Mouse (Mus musculus) lung, embryonic 14.5 days (tissue): ENCODE data around the gene Cttnbp2. TPM values are rescaled to one million over a fixed set of nuclear protein-coding genes. Genes with fewer than 3 reads are reported as not detected.

Experiments
- ATAC-seq: fragments of 200-750 bp; cut with Nextera tagmentation; 2 replicates; pipeline ENCODE4 v1.8.0; 2017; ENCODE audit warnings: mild to moderate bottlenecking, moderate TSS enrichment, moderate library complexity; ENCODE audit not compliant: insufficient read depth
- DNase-seq: peaks from one replicate; pipeline ENCODE4 v3.0.0-alpha.2; 2015
- H3K27ac ChIP-seq: fragments of 300-500 bp; sonication (generic); 2 replicates; pipeline ENCODE4 v1.5.1; 2014; ENCODE audit warnings: low read depth, mild to moderate bottlenecking, moderate library complexity
- H3K27me3 ChIP-seq: fragments of 300-500 bp; sonication (generic); 2 replicates; pipeline ENCODE4 v1.6.1; 2014; ENCODE audit warnings: low read length, control low read depth; ENCODE audit not compliant: insufficient read depth
- H3K36me3 ChIP-seq: fragments of 300-500 bp; sonication (generic); 2 replicates; pipeline ENCODE4 v1.6.1; 2014; ENCODE audit warnings: control low read depth; ENCODE audit not compliant: insufficient read depth
- H3K4me1 ChIP-seq: fragments of 300-500 bp; sonication (generic); 2 replicates; pipeline ENCODE4 v1.6.1; 2014; ENCODE audit warnings: antibody characterized with exemption, control low read depth; ENCODE audit not compliant: insufficient read depth
- H3K4me2 ChIP-seq: fragments of 300-500 bp; sonication (generic); 2 replicates; pipeline ENCODE4 v1.6.1; 2014; ENCODE audit warnings: mild to moderate bottlenecking
- H3K4me3 ChIP-seq: fragments of 300-500 bp; sonication (generic); 2 replicates; pipeline ENCODE4 v1.5.1; 2014; ENCODE audit warnings: low read depth, low read length
- H3K9ac ChIP-seq: fragments of 300-500 bp; sonication (generic); 2 replicates; pipeline ENCODE4 v1.6.1; 2014
- H3K9me3 ChIP-seq: fragments of 300-500 bp; sonication (generic); 2 replicates; pipeline ENCODE4 v1.6.1; 2016; ENCODE audit warnings: low read depth, low read length, control low read depth
- CTCF ChIP-seq: IDR thresholded peaks from 2 replicates; pipeline ENCODE4 v1.5.1; 2016; ENCODE audit warnings: antibody characterized with exemption, low read depth
- WGBS: fragments of 180-500 bp; shearing (Covaris S2); extraction: QIAGEN DNeasy Blood & Tissue Kit; methylation state at CpG from one replicate; pipeline ENCODE4 v1.1.7; 2014; 5-methylcytosine and 5-hydroxymethylcytosine counted together
- polyA plus RNA-seq: library from polyadenylated mRNA; unstranded; fragments of >200 nt; fragmentation: Nextera tagmentation; extraction: Ambion mirVana; gene quantifications from 2 replicates; pipeline ENCODE4 v1.2.1, GENCODE M21; 2014

Cttnbp2 gene
- polyA plus RNA-seq, 1 experiment from 2014 or later, result 19.4 TPM

DNA sequence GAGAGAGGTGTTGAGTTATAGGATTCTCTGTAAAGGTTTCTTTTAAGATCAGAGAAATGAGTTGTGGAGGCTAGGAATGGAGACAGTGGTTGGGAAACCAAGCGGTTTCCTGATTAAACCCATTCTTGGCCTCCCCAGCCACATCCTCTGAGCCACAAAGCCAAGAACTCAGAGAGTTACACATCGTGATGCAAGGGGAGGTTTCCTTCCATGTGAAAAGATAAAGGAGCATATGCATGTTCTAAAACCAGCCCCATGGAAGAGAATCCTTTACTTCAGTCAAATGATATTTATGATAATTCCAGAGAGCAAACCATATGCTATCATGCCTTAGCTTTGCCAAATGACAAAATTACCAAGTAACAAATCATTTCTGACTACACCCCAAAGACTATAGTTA is 3.0 kb upstream of the Cttnbp2 start:
- Histone ChIP-seq H3K4me1 (no peaks in the 10 kb centered on the region), H3K9ac (no peak overlapping the region), H3K9me3 (no peaks in the 10 kb centered on the region), H3K27ac (no peak overlapping the region), H3K4me3 (no peak overlapping the region), H3K4me2 (no peak overlapping the region), H3K27me3 (no peaks in the 10 kb centered on the region), H3K36me3 (no peaks in the 10 kb centered on the region)
- DNase-seq (no peak), ATAC-seq (no peak)
- TF ChIP-seq CTCF, result no peak
- WGBS, result 58% methylated on average over 2 of the region's 2 CpGs

DNA sequence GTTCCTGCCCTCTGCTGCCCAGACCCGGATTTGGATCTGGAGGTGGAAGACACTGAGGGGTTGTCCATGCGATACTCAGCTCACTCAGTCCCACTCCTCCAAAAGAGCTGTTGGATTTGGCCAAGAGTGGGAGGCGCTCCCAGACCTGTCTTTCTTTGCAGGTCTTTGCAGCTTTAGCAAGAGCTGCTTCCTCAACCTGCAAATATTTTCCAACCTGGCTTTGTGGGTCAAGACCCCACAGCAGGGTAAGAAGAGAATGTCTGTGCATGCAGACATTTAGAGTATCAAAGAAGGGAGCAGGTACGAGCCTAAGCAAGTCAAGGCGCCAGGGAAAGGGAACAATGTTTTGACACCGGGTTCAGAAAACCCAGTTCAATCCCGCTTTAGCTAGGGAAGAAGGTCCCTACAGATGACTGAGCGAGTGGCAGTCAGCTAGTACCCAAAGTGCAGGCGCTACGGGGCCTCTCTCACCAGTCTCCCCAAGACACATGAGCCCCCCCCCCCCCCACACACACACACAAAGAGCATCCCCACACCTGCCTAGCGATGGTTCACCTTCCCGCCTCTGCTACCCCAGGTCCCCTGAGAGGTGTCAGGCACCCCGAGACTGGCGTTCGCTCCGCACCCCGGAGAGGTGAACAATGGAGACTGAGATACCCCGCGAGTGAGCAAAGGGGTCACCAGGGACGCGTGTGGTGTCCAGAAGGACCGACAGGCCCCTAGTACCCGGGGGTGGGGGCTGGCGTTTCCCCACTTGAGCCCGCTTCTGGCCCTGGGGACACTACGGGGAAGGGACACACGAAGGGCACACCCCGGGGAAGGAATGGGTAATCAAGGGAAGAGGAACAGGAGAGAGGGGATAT is 801 bp downstream of the Cttnbp2 start:
- Histone ChIP-seq H3K36me3 (no peaks in the 10 kb centered on the region), H3K4me1 (no peaks in the 10 kb centered on the region), H3K27me3 (no peaks in the 10 kb centered on the region), H3K4me2 (peak overlapping the region; percentile 84), H3K4me3 (peak overlapping the region; percentile 69), H3K9ac (peak overlapping the region; percentile 74), H3K27ac (no peak overlapping the region), H3K9me3 (no peaks in the 10 kb centered on the region)
- DNase-seq (peak; percentile 34), ATAC-seq (peak; percentile 73)
- no peak for TF ChIP-seq CTCF
- 1% methylated on average over 28 of the region's 28 CpGs for WGBS

DNA sequence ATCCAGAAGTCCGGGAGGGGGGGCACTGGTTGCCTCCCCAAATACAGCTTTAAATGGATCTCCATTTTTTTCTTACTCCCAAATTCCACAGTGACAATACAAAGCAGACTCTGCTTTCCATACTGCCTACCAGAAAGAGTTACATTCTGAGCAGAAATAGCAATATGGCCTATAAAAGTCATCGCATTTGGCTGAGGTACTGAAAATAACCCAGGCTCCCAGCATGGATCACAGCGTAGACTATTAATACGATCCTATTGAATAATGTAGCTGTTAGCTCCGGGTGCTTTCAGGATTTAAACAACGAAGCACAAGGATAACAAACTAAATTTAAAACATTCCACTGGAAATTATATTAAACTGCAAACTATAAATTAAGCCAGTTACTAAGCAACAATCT is 2.8 kb downstream of the Cttnbp2 start:
- no peak overlapping the region for H3K4me2 ChIP-seq
- WGBS, result 70% methylated on average over 6 of the region's 6 CpGs
- H3K4me3 ChIP-seq, result no peak overlapping the region
- ATAC-seq (no peak), DNase-seq (no peak)
- H3K27me3 ChIP-seq, result no peaks in the 10 kb centered on the region
- no peaks in the 10 kb centered on the region for H3K4me1 ChIP-seq
- no peaks in the 10 kb centered on the region for H3K36me3 ChIP-seq
- no peak overlapping the region for H3K27ac ChIP-seq
- no peak for TF ChIP-seq CTCF
- no peak overlapping the region for H3K9ac ChIP-seq
- H3K9me3 ChIP-seq, result no peaks in the 10 kb centered on the region

DNA sequence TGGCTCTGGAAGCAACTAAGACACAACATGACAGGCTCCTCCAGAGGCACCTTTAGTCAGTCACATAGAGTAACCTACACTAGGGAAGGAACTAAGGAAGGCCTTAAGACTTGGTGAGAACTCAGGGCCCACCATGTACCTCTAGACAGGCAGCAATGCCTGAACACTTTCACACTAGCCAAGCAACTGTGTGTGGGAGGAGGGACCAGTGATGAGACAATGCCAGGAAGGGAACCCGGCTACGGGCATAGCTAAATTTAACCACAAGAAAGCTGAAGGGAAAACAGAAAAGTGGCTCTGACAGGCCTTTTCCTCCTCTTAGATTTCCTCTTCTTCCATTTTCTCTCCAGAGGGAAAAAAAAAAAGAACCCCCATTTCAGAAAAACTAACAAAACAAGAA is 6.6 kb downstream of the Cttnbp2 start:
- no peaks in the 10 kb centered on the region for H3K9me3 ChIP-seq
- H3K36me3 ChIP-seq, result no peaks in the 10 kb centered on the region
- WGBS, result 47% methylated on average over 2 of the region's 2 CpGs
- DNase-seq, result peak; percentile 25
- H3K4me3 ChIP-seq, result no peak overlapping the region
- no peak for ATAC-seq
- no peak overlapping the region for H3K9ac ChIP-seq
- TF ChIP-seq CTCF, result no peak
- no peak overlapping the region for H3K4me2 ChIP-seq
- H3K27me3 ChIP-seq, result no peaks in the 10 kb centered on the region
- no peaks in the 10 kb centered on the region for H3K4me1 ChIP-seq
- no peak overlapping the region for H3K27ac ChIP-seq

DNA sequence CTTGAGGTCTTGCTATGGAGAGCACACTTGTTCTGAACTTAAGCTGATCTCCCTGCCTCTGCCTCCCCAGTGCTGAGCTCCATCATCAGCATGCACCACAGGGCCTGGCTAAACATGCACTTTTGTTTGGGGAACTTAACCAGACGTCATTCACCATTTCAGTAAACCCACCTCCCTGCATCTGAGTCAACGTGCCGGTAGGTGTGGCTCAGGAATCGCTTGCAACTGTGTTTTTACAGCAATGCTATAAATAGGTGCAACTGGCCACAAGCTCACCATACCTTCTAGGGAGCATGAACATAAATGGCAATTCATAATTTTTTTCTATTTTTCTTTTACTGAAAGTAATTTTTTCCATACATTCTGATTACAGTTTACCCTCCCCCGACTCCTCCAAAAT is 14.8 kb downstream of the Cttnbp2 start:
- DNase-seq, result no peak
- Histone ChIP-seq H3K9ac (no peak overlapping the region), H3K27ac (no peak overlapping the region), H3K4me1 (no peaks in the 10 kb centered on the region), H3K36me3 (no peaks in the 10 kb centered on the region), H3K4me2 (no peak overlapping the region), H3K9me3 (no peaks in the 10 kb centered on the region), H3K4me3 (no peak overlapping the region), H3K27me3 (no peaks in the 10 kb centered on the region)
- no peak for TF ChIP-seq CTCF
- ATAC-seq, result no peak
- 58% methylated on average over 5 of the region's 5 CpGs for WGBS

DNA sequence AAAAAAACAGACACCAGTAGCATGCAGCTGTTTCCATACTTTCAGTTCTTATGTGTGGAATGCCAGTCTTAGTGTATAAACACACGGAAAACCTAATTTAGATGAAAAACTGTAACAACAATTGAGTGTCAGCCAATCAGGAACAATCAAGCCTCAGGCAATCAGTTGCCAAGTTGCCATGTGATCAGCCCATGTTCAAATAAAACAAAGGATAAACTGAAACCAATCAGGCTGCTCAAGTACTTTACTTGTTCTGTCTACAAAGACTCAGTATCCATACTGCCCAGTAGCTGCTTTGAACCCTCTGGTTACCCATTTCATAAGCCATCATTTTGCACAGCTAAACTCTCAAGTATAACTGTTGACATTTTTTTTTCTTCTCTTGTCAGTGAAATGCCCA is 21.7 kb downstream of the Cttnbp2 start:
- DNase-seq (no peak), ATAC-seq (no peak)
- Histone ChIP-seq H3K4me1 (no peaks in the 10 kb centered on the region), H3K9me3 (no peaks in the 10 kb centered on the region), H3K4me3 (no peak overlapping the region), H3K27ac (no peak overlapping the region), H3K27me3 (no peaks in the 10 kb centered on the region), H3K9ac (no peak overlapping the region), H3K4me2 (no peak overlapping the region), H3K36me3 (no peaks in the 10 kb centered on the region)
- WGBS, result 56% methylated on average over 1 of the region's 1 CpGs
- TF ChIP-seq CTCF, result no peak

DNA sequence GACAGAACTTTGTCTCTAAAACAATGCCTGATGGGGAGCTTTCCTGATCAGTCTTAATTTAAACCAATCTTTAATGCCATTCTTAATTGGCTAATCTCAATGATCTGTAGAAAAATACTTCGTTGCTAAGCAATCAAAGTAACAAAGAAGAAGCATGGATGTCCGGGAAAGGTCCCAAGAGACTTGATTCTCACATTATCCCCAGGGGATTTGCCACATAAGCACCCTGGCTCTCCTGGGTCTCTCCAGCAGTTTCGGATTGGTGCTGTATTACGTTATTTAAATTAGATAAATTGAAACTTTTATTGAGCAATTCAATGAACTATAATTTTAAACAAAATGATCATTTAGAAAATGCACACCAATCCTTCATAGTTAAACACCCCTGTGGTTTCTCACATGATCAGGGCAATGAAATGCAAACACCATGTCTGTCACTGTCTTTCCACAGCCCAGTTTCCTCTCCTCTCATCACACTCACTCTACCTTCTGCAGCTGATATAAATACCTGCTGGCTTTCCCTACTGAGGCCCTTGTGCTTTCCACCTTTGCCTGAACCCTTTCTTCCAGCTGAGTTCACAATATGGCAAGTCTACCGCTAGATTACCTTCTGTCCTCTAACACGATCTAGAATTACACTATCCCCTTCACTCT is 22.3 kb downstream of the Cttnbp2 start:
- DNase-seq, result no peak
- Histone ChIP-seq H3K27me3 (no peaks in the 10 kb centered on the region), H3K4me3 (no peak overlapping the region), H3K9ac (no peak overlapping the region), H3K27ac (no peak overlapping the region), H3K36me3 (no peaks in the 10 kb centered on the region), H3K9me3 (no peaks in the 10 kb centered on the region), H3K4me1 (no peaks in the 10 kb centered on the region), H3K4me2 (no peak overlapping the region)
- ATAC-seq, result no peak
- 67% methylated on average over 6 of the region's 6 CpGs for WGBS
- TF ChIP-seq CTCF, result no peak
